Mouse (Mus musculus): Measurements from ENCODE around the gene Rplp2.

The Rplp2 gene

DNA sequence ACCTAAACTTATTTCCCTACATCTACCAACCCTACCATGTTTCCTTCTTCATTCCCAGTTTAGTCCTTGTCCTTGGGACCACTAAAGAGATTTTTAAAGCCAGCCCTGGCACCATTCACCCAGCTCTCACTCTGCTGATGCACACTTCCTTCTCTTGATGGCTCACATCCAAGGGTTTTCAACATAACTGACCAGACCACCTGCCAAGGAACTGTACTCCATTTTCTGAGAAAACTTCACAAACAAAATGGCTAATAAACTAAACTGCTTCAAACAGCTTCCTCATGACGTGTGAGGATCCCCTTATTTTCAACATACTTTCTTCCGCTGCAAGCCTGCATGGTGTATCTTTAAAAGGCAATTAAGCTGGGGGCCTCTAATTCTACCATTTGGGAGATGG lies 6.5 kb downstream of the Rplp2 start:
- DNase-seq, result no peak

GRCm38 (mm10) chr7:141454967-141455551 lies 7.9 kb downstream of the Rplp2 start, which contains the start of gene Pnpla2:
Gene Pnpla2 (plus strand): TSS chr7:141455198.
- DNase-seq, result peak; percentile 98

GRCm38 (mm10) chr7:141455610-141456314 lies 8.6 kb downstream of the Rplp2 start:
- peak; percentile 69 for DNase-seq

DNA sequence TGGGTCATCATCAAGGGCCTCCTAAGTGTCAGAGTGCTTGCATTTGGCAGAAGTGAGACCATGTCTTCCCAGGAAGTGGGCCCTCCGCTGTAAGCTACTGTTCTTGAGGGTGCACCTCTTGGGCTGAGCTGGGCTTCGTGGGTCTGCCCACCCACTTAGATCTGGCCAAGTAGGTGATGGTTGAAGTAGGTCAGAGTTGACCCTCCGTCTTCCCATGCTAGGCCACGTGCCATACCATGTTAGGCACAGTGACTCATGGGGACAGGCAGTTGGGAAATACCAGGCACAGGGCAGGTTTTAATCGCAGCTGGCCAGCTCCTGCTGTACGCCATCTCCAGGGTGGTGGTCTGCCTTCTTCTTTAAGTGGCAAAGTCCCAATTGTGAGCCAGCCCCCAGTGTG lies 9.6 kb downstream of the Rplp2 start:
- DNase-seq, result no peak

DNA sequence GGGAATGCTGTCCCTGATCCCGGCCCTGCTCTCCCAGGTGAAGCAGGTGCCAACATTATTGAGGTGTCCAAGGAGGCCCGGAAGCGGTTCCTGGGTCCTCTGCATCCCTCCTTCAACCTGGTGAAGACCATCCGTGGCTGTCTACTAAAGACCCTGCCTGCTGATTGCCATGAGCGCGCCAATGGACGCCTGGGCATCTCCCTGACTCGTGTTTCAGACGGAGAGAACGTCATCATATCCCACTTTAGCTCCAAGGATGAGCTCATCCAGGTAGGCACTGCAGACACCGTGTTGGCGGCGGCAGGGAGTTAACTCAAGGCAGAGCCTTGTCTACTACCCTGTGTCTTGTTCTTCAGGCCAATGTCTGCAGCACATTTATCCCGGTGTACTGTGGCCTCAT lies 10.1 kb downstream of the Rplp2 start:
- DNase-seq, result no peak

DNA sequence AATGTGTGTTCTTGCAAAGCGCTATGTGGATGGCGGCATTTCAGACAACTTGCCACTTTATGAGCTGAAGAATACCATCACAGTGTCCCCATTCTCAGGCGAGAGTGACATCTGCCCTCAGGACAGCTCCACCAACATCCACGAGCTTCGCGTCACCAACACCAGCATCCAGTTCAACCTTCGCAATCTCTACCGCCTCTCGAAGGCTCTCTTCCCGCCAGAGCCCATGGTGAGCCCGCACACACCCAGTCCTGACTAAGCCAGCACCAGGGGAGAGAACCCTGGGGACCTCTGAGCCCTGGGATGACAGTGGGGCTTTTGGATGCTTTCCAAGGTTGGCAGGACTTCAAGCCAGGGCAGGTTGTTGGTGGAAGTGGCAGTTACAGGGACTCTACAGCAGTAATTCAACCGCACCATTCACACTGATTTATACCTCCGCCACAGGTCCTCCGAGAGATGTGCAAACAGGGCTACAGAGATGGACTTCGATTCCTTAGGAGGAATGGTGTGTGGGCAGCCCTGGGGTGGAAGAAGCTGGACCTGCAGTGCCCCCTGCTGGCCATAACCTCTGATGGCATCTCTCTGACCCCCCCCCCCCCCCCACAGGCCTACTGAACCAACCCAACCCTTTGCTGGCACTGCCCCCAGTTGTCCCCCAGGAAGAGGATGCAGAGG lies 11.0 kb downstream of the Rplp2 start:
- peak; percentile 69 for DNase-seq

- DNase-seq, result no peak
These were observed 11.5 kb downstream of the Rplp2 start for GRCm38 (mm10) chr7:141458661-141459060.

DNA sequence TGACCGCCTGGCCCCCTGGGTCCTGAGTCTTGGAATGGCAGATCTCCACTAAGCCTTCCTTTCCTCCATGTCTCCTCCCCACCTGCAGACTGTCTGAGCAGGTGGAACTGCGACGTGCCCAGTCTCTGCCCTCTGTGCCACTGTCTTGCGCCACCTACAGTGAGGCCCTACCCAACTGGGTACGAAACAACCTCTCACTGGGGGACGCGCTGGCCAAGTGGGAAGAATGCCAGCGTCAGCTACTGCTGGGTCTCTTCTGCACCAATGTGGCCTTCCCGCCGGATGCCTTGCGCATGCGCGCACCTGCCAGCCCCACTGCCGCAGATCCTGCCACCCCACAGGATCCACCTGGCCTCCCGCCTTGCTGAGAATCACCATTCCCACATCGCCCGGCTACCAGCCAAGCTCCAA lies 12.1 kb downstream of the Rplp2 start:
- DNase-seq, result no peak

- no peak for DNase-seq
These were observed 12.8 kb downstream of the Rplp2 start for GRCm38 (mm10) chr7:141460001-141460390.

DNA sequence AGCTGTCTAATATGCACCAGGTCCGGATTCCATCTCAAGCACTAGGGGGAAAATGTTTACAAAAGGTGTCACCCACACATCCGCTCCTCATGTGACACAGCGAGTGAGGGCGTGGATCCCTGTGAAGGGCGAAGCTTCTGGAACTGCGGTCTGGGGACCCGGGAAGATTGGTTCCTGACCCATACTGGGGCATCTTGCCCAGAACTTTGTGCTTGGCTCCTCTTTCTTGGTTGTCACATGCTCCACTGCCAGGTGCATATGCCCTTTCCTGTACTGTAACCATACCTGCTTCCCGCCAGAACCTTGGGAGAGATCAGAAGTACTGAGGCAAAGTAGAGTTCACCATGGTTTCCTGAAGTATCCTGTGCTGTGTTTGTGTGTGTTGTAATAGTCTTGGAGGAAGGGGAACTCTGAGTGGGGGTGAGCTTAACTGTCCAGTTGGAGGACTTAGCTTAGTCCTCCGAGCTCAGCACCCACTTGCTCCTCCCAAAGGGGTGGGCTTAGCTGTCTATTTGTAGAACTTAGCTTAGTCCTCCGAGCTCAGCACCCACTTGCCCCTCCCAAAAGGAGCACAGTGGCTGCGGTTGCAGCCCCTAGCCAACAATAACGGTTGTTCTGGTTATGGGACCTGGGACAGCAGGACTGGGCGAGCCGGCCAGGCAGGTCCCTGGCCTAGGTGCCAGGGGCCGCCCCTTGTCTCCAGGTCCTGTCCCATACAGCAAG lies 13.4 kb downstream of the Rplp2 start, which contains the start of gene Cracr2b:
Gene Cracr2b, plus strand, starts transcription at position 704 of the 723 bp plus-strand sequence.
- no peak for DNase-seq

- DNase-seq, result no peak
These were observed 14.6 kb downstream of the Rplp2 start for GRCm38 (mm10) chr7:141461521-141462332.

- no peak for DNase-seq
These were observed 15.2 kb downstream of the Rplp2 start for GRCm38 (mm10) chr7:141462333-141462821.

- DNase-seq, result no peak
These were observed 16.8 kb downstream of the Rplp2 start for GRCm38 (mm10) chr7:141463824-141464602.

- no peak for DNase-seq
These were observed 17.5 kb downstream of the Rplp2 start for GRCm38 (mm10) chr7:141464603-141465201.

- no peak for DNase-seq
These were observed 18.3 kb downstream of the Rplp2 start for GRCm38 (mm10) chr7:141465388-141466044.

GRCm38 (mm10) chr7:141466045-141466394 lies 18.9 kb downstream of the Rplp2 start:
- DNase-seq, result no peak

DNA sequence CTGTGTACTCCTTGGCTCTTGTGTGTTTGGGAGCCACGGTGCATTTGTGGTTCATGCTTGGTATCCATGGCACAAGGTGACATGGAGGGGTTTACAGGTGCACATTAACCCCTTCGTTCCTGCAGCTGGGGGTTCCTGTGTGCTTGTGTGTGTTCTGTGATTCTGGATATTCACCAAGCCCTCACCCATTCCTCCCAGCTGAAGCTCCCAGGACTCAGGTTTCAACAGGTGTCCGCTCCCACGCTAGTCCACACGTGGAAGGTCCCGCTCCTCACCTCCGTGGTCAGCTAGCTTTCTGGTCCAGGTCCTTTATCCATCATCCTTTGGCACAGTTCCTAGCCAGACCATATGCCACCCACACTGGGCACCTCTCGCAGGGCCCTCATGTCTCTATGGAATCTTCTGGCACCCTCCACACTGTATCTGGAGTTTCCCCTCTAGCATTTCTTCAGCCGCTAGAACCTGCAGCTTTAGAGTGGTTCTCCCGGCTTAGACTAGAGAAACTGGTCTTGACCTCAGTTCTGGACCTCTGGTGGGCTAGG lies 19.5 kb downstream of the Rplp2 start:
- no peak for DNase-seq

- DNase-seq, result peak; percentile 94
These were observed 20.3 kb downstream of the Rplp2 start, which contains the start of gene Cd151 for GRCm38 (mm10) chr7:141467230-141468030. Gene Cd151 (plus strand): TSS chr7:141467392.

DNA sequence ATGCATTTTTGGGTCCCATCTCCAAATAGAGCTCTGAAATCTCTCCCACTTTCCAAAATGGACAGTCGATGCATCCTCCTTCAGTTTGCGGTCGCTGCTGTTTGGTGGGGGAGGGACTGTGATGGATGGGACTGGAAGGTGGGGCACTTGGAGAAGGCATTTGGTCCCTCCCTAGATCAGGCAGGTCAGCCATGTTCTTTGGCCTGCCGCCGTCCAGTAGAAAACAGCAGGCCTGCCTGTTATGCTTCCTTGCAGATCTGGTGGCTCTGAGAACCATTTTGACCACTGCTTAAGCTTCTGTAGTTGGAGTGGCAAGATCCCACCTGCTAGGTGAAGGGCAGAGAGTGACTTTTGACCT lies 21.0 kb downstream of the Rplp2 start:
- no peak for DNase-seq
